Mouse (Mus musculus) neutrophil, adult 5-6 weeks (primary cell): ENCODE measurements around the gene Pde10a. TPM values are rescaled to one million over a fixed set of nuclear protein-coding genes. Genes with fewer than 3 reads are reported as not detected.

Source experiments
- ATAC-seq: fragments of 151-379, 151-347 bp; 2 replicates; pipeline ENCODE4 v1.8.0; 2017; ENCODE audit warnings: mild to moderate bottlenecking, moderate TSS enrichment; ENCODE audit not compliant: insufficient number of reproducible peaks, poor library complexity, low FRiP score, severe bottlenecking; ENCODE audit errors: extremely low read depth
- total RNA-seq: library from RNA; stranded (forward); fragments of 200-1000 nt; gene quantifications from 2 replicates; pipeline ENCODE4 v1.2.3, GENCODE M21; 2017

Gene Pde10a
- total RNA-seq, 1 experiment from 2014 or later, result not detected

- no peak for ATAC-seq
These were observed 37.1 kb downstream of the Pde10a start for GRCm38 (mm10) chr17:8562101-8562885.

- no peak for ATAC-seq
These were observed 37.7 kb downstream of the Pde10a start for GRCm38 (mm10) chr17:8562886-8563280.

GRCm38 (mm10) chr17:8566850-8567249 is 41.7 kb downstream of the Pde10a start, which contains the start of gene Gm17087:
Gm17087 (minus strand) TSS chr17:8566950.
- no peak for ATAC-seq

- ATAC-seq, result no peak
These were observed 48.5 kb downstream of the Pde10a start for GRCm38 (mm10) chr17:8573542-8574260.

GRCm38 (mm10) chr17:8580360-8580759 is 55.2 kb downstream of the Pde10a start:
- ATAC-seq, result no peak

GRCm38 (mm10) chr17:8581579-8581978 is 56.4 kb downstream of the Pde10a start:
- no peak for ATAC-seq

GRCm38 (mm10) chr17:8592427-8593277 is 67.5 kb downstream of the Pde10a start:
- 0 out of 2 replicates have a peak, but pooled peaks have one; percentile 40 for ATAC-seq

GRCm38 (mm10) chr17:8597790-8598189 is 72.6 kb downstream of the Pde10a start:
- ATAC-seq, result 0 out of 2 replicates have a peak, but pooled peaks have one; percentile 26

GRCm38 (mm10) chr17:8602976-8603375 is 77.8 kb downstream of the Pde10a start:
- ATAC-seq, result no peak

GRCm38 (mm10) chr17:8605921-8606320 is 80.7 kb downstream of the Pde10a start:
- ATAC-seq, result no peak

- no peak for ATAC-seq
These were observed 81.5 kb downstream of the Pde10a start for GRCm38 (mm10) chr17:8606695-8607094.

- no peak for ATAC-seq
These were observed 86.7 kb downstream of the Pde10a start for GRCm38 (mm10) chr17:8611916-8612315.

GRCm38 (mm10) chr17:8613882-8614551 is 88.8 kb downstream of the Pde10a start:
- no peak for ATAC-seq

- ATAC-seq, result no peak
These were observed 95.2 kb downstream of the Pde10a start for GRCm38 (mm10) chr17:8620346-8620745.

GRCm38 (mm10) chr17:8621105-8621504 is 95.9 kb downstream of the Pde10a start:
- no peak for ATAC-seq

- no peak for ATAC-seq
These were observed 96.7 kb downstream of the Pde10a start for GRCm38 (mm10) chr17:8621906-8622305.

- ATAC-seq, result no peak
These were observed 101.2 kb downstream of the Pde10a start for GRCm38 (mm10) chr17:8626421-8626820.

- no peak for ATAC-seq
These were observed 106.5 kb downstream of the Pde10a start for GRCm38 (mm10) chr17:8631701-8632100.

GRCm38 (mm10) chr17:8633596-8633995 is 108.4 kb downstream of the Pde10a start:
- ATAC-seq, result no peak
